Mouse (Mus musculus) cerebellum, adult 9-11 months (tissue): ENCODE results near the gene Gm904.
"Not testable (repeated sequence)": the region's sequence is repeated elsewhere in the genome, so short reads cannot be mapped to it uniquely, and the experiment has no call there.

Experiments used
- DNase-seq: peaks from one replicate; pipeline ENCODE4 v3.0.0; 2022

Gm904 gene

DNA sequence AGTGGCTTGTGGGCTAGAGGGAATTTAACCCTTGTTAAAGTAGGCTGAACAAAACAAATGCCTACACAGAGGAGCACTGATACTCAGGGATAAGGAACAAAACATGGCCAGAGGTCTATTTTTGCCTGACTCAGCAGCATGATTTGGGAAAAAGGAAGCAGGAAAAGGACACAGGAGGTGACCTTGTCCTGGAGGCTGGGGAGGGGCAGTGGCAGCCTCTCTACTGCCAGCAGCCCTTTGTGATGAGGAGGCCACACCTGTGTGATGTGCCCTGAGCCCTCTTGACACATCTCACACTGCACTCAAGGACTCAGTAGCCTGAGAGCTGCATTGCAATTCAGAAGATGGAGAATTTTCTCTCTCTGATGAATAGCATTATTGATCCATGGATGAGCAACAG lies at the start of gene Gm904:
Gene Gm904, plus strand, starts transcription at position 301 of the 400 bp plus-strand sequence.
- DNase-seq: not testable (repeated sequence)

DNA sequence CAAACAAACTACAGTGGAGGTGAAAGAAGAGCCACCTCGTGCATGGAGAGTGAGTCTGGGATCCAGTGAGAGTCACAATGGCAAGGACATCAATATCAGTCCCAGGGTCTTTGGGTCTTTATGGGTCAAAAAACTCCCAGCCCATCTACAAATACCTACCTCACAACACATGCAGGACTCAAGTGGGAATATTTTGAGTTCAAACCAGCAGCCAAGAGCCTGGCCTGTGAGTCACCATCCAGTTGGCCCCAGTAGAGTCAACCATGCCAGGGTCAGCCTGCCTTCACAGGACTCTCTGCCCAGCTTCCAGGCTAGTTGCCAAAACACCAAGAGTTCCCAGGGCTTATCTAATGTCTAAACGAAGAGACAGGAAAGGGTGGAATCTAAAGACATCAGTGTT lies 5.7 kb downstream of the Gm904 start:
- DNase-seq: not testable (repeated sequence)
